Mouse (Mus musculus): ENCODE measurements at regions not wholly inside any gene's neighbourhood (a gene's known extent, or its start where the extent isn't known, plus 50 kb on each side); places are given as distances from the start of the nearest gene placed in this dataset.
A peak's percentile ranks its signal among the peaks of the same experiment; 100 is the strongest.

- TF ChIP-seq CTCF (IDR thresholded peaks at IDR 0.05), result no peak
These were observed 113.7 kb upstream of the Cd180 start for GRCm38 (mm10) chr13:102579638-102580037.

GRCm38 (mm10) chr13:102583984-102584645 is 109.2 kb upstream of the Cd180 start:
- DNase-seq (ENCODE audit: low read depth, low spot score) (no peak), ATAC-seq (no peak)
- H3K27me3 ChIP-seq, result no peaks in the 10 kb centered on the region
- ChIA-PET POLR2A (no interaction called here), CTCF (interaction anchor here (0.9 kb wide), 1 partner anchor 11 kb away, joined by 3 read pairs; no protein-coding TSS in a partner anchor)
- in situ Hi-C loops (cut with MboI; ENCODE audit: low pct_unique_long_range_greater_than_20kb), result loop anchor here (5.0 kb wide), 1 partner anchor 63 kb away; no protein-coding TSS in a partner anchor
- TF ChIP-seq CTCF (IDR thresholded peaks at IDR 0.05), result no peak

More at GRCm38 (mm10) chr13:102579638-102580037, 113.7 kb upstream of the Cd180 start:
- ATAC-seq, result no peak
- no peaks in the 10 kb centered on the region for H3K27me3 ChIP-seq
- CTCF ChIA-PET, result no interaction called here
- DNase-seq (ENCODE audit: low read depth, low spot score), result no peak
- POLR2A ChIA-PET, result no interaction called here
- in situ Hi-C loops (cut with MboI; ENCODE audit: low pct_unique_long_range_greater_than_20kb), result loop anchor here (5.0 to 10.0 kb wide), 2 partner anchors 68 to 845 kb away; no protein-coding TSS in a partner anchor

GRCm38 (mm10) chr13:102586215-102586614 is 107.1 kb upstream of the Cd180 start:
- no peak for TF ChIP-seq CTCF (IDR thresholded peaks at IDR 0.05)
- ChIA-PET CTCF (no interaction called here), POLR2A (no interaction called here)
- DNase-seq (ENCODE audit: low read depth, low spot score) (peak; percentile 31), ATAC-seq (no peak)
- in situ Hi-C loops (cut with MboI; ENCODE audit: low pct_unique_long_range_greater_than_20kb), result no loop called here
- no peaks in the 10 kb centered on the region for H3K27me3 ChIP-seq

GRCm38 (mm10) chr13:102589680-102590435 is 103.5 kb upstream of the Cd180 start:
- in situ Hi-C loops (cut with MboI; ENCODE audit: low pct_unique_long_range_greater_than_20kb), result no loop called here
- DNase-seq (ENCODE audit: low read depth, low spot score), result no peak
- no peak for TF ChIP-seq CTCF (IDR thresholded peaks at IDR 0.05)
- no peak for ATAC-seq
- ChIA-PET CTCF (interaction anchor here (0.9 kb wide), 1 partner anchor 109 kb away, joined by 3 read pairs; no protein-coding TSS in a partner anchor), POLR2A (no interaction called here)
- no peaks in the 10 kb centered on the region for H3K27me3 ChIP-seq

DNA sequence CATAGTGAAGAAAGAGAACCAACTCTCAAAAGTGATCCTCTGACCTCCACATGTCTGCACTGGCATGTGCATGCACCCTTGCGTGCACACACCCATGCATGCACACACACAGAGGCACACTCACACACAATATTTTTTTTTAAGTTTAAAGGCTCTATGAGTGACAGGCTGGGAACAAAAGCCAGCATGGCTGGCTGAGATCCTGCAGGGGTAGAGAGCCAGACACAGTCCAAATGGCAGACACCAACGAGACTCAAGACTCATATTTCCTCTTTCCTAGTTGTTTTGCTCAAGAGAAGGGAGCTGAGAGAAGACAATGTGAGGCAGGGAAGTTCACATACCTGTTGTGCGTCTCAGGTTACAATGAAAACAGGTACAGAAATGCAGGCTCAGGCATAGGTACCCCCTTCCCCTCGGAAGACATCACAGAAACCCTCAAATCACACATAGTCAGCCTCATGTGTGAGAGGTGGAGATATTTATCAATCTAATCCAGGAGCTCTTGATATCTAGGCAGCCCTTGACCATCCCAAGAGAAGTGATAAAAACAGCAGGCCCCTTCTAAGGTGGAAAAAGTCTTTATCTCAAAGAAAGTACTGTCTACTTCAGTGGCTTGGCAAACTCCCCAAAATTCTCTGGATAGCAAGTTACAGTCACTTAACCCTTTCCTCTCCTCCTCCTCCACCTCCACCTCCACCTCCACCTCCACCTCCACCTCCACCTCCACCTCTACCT is 101.4 kb upstream of the Cd180 start:
- H3K27me3 ChIP-seq, result no peaks in the 10 kb centered on the region
- ChIA-PET CTCF (no interaction called here), POLR2A (no interaction called here)
- in situ Hi-C loops (cut with MboI; ENCODE audit: low pct_unique_long_range_greater_than_20kb), result no loop called here
- ATAC-seq (no peak), DNase-seq (ENCODE audit: low read depth, low spot score) (no peak)
- no peak for TF ChIP-seq CTCF (IDR thresholded peaks at IDR 0.05)

DNA sequence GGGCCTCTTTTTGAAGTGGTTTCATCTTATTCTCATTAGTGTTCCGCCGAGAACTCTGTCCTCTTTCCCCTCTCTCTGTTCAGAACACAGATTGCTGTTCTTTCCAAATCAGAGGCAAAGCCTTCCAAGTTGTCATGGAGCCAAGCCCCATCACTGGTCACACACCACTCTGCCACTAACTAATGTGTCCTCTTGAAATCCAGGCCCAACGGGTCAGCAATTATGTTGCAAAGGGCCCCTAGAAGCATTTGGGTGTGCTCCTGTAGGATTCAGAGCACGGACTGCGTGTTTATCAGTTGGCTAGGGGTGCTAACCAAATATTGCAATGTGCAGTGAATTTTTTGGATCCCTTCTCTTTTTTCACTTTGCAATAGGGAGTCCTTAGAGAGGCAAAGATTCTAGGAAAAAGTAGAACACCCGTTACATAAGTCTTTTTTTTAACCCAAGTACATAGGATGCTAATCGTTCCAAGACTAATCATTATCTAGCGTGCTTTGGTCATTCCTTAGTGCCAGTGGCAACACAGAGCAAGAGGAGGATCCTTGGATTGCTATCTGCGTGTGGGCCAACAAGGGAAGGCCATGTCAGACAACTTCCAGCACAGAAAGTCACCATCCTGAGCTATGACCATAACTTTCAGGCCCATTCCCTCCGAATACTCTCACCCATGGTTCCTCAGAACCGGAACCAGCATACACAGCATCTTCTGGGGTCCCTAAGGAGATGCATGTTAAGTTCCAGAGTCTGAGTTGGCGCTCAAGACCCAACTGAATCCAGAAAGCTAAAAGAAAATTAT is 99.8 kb upstream of the Cd180 start:
- no peak for DNase-seq (ENCODE audit: low read depth, low spot score)
- in situ Hi-C loops (cut with MboI; ENCODE audit: low pct_unique_long_range_greater_than_20kb), result no loop called here

GRCm38 (mm10) chr13:102594201-102594600 is 99.2 kb upstream of the Cd180 start:
- in situ Hi-C loops (cut with MboI; ENCODE audit: low pct_unique_long_range_greater_than_20kb), result no loop called here
- ATAC-seq, result no peak
- POLR2A ChIA-PET, result interaction anchor here (0.6 kb wide), 1 partner anchor 44 kb away, joined by 3 read pairs; no protein-coding TSS in a partner anchor
- no peak for TF ChIP-seq CTCF (IDR thresholded peaks at IDR 0.05)
- no peaks in the 10 kb centered on the region for H3K27me3 ChIP-seq
- CTCF ChIA-PET, result no interaction called here
- DNase-seq (ENCODE audit: low read depth, low spot score), result no peak

More for the DNA sequence above, 99.8 kb upstream of the Cd180 start:
- ATAC-seq, result no peak
- ChIA-PET CTCF (no interaction called here), POLR2A (no interaction called here)
- H3K27me3 ChIP-seq, result no peaks in the 10 kb centered on the region
- no peak for TF ChIP-seq CTCF (IDR thresholded peaks at IDR 0.05)

DNA sequence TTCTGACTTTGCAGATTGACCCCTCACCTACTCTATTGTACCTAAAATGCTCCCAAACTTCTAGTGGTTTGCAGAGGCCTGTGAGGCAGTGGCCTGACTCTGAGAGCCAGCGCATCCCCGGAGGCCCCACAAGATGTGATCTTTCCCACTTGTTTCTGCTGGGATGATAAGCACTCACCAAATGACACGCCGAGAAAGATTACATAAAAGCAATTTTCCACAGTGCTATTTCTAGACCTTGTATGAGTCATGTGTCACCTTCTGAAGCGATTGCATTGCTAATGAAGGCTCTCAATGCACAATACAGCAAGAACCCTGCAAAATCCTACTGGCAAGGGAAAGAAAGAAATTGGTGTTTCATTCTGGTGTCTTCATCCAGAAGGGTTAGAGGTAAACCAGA is 97.8 kb upstream of the Cd180 start:
- ATAC-seq (no peak), DNase-seq (ENCODE audit: low read depth, low spot score) (no peak)
- ChIA-PET CTCF (interaction anchor here (1.0 kb wide), 1 partner anchor 9 kb away, joined by 4 read pairs; no protein-coding TSS in a partner anchor), POLR2A (no interaction called here)
- H3K27me3 ChIP-seq, result no peaks in the 10 kb centered on the region
- TF ChIP-seq CTCF (IDR thresholded peaks at IDR 0.05), result no peak
- in situ Hi-C loops (cut with MboI; ENCODE audit: low pct_unique_long_range_greater_than_20kb), result no loop called here

DNA sequence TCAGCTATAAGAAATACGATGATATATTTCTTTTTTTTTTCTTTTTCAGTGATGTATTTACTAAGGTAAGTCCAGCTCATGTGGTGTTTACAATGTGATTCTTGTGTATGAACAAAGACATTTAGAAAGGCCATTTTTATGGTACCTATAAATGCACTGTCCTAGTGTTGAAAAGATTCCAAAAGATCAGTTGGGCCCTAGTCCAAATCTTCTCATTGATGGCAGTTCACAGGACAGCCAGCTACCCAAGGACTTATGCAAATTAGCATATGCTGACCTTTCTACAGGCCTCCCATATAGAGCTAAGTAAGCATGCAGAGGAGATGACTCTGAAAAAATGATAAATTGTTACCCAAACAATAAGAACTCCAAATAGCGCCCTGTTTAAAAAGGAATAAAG is 97.3 kb upstream of the Cd180 start:
- ChIA-PET POLR2A (no interaction called here), CTCF (interaction anchor here (1.0 kb wide), 1 partner anchor 9 kb away, joined by 4 read pairs; no protein-coding TSS in a partner anchor)
- no peak for DNase-seq (ENCODE audit: low read depth, low spot score)
- no peak for TF ChIP-seq CTCF (IDR thresholded peaks at IDR 0.05)
- no peak for ATAC-seq
- H3K27me3 ChIP-seq, result no peaks in the 10 kb centered on the region
- in situ Hi-C loops (cut with MboI; ENCODE audit: low pct_unique_long_range_greater_than_20kb), result no loop called here

GRCm38 (mm10) chr13:102598181-102598580 is 95.2 kb upstream of the Cd180 start:
- no peaks in the 10 kb centered on the region for H3K27me3 ChIP-seq
- CTCF ChIA-PET, result no interaction called here
- DNase-seq (ENCODE audit: low read depth, low spot score), result no peak
- in situ Hi-C loops (cut with MboI; ENCODE audit: low pct_unique_long_range_greater_than_20kb), result no loop called here
- no peak for ATAC-seq
- POLR2A ChIA-PET, result interaction anchor here (0.5 kb wide), 1 partner anchor 906 kb away, joined by 3 read pairs; no protein-coding TSS in a partner anchor
- no peak for TF ChIP-seq CTCF (IDR thresholded peaks at IDR 0.05)

Data from Patski (cell line).